Mouse (Mus musculus) kidney, adult 8-10 months (tissue): ENCODE measurements around the gene Avil.

Source experiments
- DNase-seq, 2 experiments: peaks; one replicate each; pipeline ENCODE4 v3.0.0; 2022

Gene Avil

DNA sequence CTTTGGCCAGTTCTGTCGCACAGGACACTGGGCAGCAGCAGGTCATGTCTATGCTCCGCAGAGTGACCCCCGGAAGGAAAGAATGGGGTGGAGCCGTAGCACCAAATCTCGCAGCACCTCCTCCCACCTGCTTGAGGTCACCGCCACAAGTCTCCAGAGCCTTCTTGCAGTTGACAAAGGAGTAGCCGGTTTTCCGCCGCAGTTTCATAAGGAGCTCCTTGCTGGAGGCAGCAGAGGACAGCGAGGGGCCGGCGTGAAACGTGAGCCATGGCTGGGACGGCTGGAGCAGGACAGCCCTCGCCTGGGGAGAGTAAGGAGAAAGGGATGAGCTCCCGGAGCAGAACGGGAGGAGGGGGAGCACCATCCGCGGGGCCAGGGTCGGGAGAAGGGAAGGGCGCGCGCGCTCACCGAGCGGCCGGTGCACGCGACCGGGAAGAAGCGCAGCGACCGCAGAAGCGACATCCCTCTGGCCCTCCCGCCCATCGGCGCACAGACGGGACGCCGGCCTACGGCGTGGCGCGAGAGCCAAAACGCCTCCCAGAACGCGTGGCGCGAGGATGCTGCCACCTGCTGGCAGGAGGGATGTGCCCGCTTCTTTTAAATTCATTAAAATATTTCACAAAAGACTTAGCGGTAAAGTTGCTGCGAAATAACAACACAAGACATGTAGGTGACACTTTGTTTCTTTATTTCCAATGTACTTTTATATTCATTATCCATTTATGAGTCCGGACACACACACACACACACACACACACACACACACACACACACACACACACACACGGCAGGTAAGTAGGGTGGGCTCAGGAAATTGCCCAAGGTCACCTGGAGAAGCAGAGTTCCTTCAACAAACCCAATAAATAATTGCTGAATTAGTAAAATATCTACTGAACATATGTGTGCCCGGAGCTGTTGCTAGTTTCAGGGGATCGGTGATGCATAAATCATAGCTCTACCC is 30.1 kb downstream of the Avil start, which contains the start of gene Tsfm:
Gene Tsfm (minus strand): TSS at position 505 of the 961 bp plus-strand sequence.
- DNase-seq: peak; percentile 85 to 91

DNA sequence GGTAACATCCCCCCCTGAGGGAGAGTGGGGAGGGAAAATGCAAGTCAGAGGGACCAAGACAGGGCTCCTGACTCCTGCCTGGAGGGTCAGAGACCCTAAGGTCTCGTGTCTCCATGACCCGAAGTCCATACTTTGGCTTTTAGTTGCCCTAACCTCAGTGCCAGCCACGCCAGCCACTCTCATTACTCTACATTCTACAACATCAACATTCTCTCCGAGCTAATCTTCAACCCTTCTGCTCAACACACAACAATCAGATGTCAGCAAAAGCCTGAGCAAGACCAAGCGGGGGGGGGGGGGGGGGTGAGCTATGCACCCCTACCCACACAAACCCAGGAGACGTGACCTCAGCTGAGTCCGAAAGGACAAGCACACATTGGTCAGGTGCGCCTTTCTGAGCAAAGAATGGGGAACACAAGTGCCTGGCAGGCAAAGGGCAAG is 32.8 kb downstream of the Avil start:
- peak; percentile 75 to 83 for DNase-seq

DNA sequence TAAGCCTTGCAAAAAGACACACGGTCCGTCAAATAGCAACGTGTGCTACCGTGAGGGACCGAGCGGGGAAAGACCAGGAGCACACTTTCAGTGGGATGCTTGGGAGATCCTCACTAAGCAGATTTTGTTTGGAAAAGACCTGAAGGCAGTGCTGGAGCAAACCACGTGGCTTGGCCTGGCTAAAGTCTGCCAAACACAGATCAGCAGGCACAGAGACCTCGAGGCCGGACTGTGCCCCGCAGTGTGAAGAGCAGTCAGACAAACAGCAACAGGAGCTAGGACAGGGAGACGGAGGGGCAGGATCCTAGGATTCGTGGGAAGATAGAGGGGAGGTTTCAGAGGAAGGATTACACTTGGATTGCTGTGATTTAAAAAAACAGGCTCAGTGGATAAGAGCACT is 35.8 kb downstream of the Avil start:
- DNase-seq: peak; percentile 84

DNA sequence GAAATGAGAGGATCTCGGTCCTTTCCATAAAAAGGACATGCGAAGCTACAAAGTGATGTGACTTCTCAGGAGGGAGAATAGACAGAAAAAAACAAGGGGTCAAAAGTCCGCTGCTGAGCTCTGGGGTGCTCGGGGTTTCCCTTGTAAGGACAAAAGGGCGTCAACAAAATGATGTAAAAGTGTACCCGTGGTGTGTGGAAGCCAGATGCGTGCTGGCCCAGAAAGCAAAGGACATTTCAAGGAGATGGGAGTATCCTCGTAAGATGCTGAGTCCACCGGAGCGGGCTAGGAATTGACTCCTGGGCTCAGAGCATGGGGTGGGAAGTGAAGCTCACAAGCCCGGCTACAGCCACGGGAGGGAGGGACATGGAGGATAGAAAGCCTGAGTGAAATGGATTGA is 37.1 kb downstream of the Avil start:
- DNase-seq: peak; percentile 56 to 70

DNA sequence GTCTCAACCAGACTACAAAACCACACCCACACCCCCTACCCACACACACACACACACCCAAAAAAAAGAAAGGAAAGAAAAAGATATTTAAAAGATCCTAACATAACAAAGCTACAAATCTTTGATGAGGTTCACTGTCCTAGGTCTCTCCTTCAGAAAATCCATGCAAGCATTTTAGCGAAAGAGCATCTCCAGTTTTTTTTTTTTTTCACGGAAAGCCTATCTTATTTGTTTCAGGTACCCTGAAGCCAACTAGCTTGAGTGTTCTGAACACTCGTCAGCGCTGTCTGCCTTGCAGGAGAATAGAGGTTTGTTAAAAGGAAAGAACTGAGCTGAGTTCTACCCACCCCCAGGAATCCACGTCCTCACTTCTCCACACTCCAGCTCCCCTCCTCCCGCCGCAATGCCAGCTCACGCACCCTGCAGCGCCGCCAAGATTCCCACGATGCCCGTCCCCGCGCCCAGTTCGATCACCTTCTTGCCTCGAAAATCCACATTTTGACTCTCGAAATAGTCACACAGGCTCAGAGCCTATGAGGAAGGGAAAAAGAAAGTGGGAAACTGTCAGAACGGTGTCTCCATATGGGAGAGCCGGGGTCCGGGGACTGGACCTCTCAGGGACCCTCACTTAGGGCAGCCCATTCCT is 40.2 kb downstream of the Avil start:
- DNase-seq: no peak

DNA sequence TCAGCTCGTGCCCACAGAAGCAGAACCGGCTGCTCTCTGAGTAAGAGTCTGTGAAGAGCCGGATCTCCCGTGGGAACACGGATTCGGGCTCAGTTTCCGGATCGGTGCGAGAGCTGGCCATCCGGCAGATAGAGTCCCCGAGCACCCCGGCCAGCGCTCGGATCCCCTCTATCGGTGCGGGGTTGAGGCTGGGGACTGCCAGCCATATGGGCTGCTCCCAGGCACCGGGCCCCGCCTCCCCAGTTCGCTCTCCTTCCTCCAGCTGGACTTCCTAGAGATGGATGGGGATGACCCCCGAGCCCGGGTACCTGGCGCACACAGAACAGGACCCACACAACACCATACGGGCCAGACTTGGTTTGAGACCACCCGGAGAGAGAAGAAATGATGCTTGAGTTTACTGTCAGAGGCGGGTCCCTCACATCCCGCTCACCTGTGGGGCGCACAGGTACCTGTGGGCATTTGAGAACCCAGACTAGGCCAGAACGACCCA is 40.8 kb downstream of the Avil start, which contains the start of the genes Mettl1 and Eef1akmt3:
Gene Mettl1 (plus strand): TSS at position 141 of the 493 bp plus-strand sequence.
Gene Eef1akmt3 (minus strand): TSS at position 240 of the 493 bp plus-strand sequence.
- no peak for DNase-seq

DNA sequence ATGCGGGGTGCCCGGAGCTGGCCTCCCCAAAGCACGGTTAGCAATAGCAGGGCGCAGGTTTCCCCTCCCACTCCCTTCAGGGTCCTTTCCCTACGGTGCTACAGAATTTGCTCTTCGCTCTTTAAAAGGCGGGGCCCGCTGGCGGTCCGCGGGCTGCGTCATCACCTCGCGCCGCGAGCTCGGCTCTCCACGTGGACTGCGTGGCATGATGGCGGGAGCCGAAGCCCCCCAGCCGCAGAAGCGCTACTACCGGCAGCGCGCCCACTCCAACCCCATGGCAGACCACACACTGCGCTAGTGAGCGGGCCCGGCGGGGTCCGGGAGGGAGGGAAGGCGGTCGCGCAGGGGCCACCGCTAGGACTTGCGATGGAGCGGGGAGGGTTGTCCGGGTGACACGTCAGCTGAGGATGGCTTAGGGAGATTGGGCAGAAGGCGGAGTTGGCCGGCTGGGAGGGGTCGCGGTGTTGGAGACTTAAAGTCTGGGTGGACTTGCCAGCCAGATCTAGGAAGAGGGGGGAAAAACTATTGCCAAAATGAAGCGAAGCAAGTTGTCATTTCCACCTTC is 41.3 kb downstream of the Avil start:
- DNase-seq: peak; percentile 79 to 89

DNA sequence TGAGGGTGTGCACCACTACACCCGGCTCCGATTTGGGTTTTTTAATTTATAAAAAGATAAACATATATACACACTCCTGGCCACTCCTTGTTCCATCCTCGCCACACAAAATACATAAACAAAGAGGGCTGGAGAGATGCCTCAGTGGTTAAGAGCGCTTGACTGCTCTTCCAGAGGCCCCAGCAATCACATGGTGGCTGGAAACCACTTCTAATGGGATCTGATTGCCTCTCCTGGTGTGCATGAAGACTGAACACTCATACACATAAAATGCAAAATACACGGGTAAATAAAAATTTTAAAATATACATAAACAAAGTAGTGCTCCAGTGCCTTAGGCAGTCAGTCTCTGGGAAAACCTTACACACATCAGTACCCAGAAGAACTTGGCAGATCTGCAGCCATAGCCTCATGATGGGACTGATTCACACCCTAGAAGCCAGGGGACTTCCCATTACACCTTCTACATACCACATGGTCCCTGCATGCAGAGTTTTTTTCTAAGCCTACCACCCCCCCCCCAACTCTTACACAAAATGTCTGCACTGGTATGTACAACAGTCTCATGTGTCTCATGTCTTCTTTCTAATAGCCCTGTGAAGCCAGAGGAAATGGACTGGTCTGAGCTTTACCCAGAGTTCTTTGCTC is 42.1 kb downstream of the Avil start:
- DNase-seq: no peak

DNA sequence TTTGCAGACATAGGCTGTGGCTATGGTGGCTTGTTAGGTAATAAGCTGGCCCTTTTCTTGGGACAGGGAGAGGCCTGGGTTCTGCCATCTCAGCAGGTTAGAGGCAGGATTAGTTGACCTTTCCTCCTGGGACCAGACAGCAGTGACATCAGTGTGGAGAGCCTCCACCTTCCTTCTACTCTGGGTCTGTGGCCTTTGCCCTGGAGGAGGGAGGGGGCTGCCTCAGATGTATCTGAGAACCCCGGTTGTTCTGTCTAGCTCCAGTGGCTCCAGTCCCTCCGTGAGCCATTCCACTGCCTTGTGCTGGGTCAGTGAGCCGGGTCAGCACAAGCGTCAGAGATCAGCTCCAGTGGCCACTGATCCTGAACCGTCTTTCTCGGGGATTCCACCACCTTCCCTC is 42.7 kb downstream of the Avil start:
- peak; percentile 90 to 93 for DNase-seq

DNA sequence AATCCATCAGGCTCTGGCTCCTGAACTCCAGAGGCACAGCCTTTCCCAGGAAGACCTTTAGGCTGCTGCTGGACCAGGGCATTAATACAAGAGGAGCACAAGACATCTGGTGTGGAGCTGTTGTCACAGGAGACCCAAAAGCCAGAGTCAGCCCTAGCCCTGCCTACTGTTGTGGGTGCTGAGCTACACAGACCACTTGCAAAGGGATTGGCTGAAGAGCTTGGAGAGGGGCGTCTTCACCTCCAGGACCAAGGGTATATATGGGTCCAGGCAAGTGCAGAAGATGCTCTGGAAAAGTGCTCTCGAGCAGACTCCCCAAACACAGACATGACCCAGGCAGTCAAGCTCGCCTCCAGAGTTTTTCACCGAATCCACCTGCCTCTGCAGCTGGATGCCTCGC is 47.4 kb downstream of the Avil start, which contains the start of gene Cyp27b1:
Gene Cyp27b1 (plus strand): TSS at position 297 of the 400 bp plus-strand sequence.
- DNase-seq: no peak

DNA sequence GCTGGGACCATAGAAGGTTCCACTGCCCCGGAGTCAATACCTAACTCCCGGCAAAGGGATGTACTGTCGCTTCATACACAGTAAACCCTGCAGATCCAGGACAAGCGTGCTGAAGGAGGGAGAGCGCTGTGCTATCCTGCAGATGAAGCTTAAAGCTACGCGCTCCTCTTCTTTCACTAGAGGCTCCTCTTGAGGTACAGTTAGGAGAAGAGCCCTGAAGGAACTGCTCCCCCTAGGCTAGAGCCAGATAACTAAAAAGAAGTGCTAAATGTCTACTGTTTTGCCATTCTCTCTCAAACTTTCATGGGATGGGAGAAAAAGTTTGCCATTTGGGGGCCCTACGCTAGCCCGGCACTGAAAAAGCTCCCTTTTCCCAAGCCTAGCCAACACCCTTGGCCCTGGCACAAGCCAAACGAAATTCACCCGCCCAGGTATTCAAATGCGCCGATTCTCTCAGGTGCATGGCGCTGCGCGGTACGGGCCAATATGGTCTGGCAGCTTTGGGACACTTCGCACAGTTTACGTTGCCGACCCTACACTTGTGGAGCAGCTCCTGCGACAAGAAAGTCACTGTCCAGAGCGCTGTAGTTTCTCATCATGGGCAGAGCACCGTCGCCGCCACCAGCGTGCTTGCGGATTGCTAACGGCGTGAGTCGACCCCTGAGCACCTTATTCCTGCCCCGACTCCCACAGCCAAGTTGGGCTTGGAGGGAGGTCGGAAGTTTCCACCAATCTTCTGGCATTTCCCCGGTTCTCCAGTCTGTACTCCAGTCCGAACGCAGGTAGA is 48.3 kb downstream of the Avil start:
- DNase-seq: no peak

DNA sequence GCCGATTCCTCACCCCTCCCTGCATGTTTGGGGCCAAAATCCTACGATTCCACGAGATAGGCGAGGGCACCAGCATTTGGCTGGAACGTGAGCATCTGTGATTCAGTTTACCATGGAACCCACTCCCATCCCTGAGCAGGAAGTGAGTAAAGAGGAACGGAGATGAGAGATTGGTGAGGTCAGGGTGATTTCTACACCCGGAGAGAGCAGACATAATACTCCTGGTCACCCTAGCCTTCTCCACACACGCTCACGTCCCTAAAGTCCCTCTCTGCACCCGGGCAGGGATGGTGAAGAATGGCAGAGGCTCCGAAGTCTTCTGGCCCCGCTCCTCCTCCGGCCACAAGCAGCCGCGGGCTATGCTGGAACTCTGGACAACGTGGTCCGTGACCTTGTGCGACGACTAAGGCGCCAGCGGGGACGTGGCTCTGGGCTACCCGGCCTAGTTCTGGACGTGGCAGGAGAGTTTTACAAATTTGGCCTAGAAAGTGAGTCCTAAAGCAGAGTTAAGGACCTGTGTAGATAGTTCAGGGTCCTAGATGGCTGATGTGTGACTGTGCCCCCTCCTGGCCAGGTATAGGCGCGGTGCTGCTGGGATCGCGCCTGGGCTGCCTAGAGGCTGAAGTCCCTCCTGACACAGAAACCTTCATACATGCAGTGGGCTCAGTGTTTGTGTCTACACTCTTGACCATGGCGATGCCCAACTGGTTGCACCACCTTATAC is 49.0 kb downstream of the Avil start:
- no peak for DNase-seq

DNA sequence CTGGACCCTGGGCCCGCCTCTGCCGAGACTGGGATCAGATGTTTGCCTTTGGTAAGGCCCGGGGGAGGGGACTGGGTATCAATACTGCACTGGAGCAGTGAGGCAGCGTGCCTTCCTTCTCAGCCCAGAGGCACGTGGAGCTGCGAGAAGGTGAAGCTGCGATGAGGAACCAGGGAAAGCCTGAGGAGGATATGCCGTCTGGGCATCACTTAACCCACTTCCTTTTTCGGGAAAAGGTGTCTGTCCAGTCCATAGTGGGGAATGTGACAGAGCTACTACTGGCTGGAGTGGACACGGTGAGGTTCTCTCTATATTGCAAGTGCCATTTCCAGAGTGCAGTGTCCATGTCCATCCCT is 49.6 kb downstream of the Avil start:
- DNase-seq: no peak

DNA sequence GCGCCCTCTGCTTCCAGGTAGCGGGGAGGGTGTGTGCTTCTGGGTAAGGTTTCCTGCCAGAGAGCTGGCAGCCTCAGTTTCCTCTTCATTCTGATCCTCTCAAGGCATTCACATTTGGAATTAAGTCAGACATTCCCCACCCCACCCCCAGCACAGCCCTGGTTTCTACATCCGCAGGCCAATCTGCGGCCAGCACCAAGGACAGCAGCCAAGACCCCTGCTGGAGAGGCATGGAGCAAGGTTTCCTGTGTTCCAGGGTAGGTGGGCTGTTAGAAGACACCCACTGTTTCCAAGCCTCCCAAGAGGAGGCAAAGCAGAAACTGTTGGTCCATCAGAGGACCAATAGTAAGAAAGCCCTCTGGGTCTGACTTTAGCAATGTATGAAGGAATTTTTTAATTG is 54.1 kb downstream of the Avil start:
- no peak for DNase-seq

DNA sequence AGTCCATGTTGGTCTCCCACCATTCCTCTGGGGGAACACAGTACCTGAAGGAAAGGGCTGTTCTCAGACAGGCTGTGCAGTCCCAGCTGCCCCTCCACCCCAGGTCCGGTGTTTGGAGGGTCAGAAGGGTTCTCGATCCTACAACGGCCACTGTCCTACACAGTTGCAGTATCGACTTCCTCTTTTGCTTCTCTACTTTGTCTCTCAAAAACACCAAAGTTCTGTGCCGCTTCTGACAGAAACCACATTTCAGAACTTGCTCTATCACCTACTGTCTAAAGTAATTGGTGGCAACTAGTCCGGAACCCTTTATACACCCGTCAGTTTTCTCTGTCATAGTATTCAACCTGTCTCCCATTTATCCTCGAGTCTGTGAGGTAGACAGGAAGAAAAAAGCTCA is 54.9 kb downstream of the Avil start:
- no peak for DNase-seq

DNA sequence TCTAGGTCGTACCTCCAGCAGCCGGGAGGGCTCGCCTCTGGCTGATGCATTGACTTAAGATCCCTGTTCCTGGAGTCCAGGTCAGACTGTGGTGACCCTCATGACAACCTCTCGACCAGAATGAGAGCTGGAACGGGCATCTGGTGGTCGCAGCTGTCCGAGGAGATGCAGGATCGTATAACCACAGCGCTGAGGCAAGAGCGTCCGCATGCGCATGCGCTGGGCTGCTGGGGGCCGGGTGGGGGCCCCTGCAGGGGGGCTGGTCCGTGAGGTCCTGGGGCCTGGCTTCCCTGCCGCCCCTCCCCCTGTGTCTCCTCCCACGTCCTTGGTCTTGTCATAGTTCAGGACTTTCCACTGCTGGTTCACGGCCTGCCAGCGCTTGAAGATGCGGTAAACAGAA is 56.0 kb downstream of the Avil start:
- no peak for DNase-seq

DNA sequence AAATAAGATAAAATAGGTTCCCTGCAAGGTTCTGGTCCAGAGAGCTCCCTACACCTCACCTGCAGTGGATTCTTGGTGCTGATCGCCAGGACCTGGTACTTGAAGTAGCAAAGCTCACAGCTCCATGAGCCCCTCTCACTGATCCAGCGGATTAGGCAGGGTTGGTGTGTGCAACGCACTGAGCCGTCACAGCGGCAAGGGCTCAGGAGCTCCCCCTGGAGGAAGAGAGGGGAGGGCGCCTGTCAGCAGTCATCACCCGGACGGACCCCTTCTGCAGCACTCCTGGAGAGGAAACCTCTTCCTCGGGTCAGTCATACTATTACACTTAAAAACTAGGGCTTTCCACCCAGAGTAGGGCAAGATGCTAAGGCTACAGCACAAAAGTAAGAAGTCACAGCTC is 57.7 kb downstream of the Avil start:
- DNase-seq: peak; percentile 63 to 80

DNA sequence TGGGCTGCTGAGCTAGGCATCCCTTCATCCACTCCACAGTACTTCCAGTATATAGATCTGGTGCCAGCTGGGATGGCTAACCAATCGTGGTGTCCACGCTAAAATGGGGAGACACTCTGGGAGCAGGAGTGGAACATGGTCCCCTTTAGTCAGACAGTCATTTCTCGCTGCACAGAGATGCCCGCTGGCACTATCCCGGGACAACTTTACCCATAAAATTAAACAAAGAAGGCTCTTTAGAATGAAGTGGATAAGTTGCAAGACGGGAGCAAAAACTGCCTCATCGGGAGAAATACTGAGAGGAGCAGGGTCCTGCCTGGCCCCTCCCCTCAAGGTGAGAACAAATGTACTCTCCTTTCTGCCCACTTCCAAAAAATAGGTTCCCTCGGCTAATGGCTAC is 58.2 kb downstream of the Avil start:
- DNase-seq: no peak

DNA sequence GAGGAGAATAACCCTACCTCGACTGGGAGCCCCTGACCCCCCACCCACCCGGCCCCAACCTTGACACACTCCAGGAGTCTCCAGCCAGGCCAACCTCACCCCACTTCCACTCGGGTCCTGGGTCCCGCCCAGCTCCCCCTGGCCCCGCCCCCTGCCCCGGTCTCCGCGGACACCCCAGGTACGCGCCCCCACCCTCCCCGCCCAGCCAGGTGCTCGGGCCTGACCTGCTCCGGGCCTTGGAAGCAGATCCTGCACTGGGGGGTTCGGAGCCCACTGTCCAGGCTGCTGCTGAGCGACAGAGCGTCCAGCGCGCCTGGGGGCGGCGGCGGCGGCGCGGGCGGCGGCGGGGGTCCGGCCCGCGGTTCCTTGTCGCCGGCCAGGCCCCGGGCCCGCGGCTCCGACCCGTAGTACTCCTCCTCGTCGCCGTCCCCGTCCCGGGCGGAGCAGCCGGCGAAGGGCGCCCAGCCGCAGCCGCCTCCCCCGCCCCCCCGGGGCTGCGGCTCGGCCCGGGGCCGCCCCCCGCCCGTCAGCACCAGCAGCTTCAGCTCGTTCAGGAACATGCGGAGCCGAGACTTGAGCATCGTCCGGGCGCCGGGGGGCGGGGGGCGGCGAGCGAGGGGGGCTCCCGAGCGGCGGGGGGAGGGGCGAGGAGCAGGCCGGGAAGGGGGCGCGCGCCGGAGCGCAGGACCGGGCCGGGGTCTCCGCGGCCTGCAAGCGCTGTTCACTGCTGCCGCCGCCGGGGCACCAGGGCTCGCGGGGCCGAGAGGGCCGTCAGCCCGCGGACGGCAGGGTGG is 58.9 kb downstream of the Avil start:
- DNase-seq: no peak
